Mouse (Mus musculus): Measurements from ENCODE around the gene Inpp5a. TPM values are rescaled to one million over a fixed set of nuclear protein-coding genes. Genes with fewer than 3 reads are reported as not detected.

The Inpp5a gene
- polyA plus RNA-seq, 1 experiment = 37.8 TPM

DNA sequence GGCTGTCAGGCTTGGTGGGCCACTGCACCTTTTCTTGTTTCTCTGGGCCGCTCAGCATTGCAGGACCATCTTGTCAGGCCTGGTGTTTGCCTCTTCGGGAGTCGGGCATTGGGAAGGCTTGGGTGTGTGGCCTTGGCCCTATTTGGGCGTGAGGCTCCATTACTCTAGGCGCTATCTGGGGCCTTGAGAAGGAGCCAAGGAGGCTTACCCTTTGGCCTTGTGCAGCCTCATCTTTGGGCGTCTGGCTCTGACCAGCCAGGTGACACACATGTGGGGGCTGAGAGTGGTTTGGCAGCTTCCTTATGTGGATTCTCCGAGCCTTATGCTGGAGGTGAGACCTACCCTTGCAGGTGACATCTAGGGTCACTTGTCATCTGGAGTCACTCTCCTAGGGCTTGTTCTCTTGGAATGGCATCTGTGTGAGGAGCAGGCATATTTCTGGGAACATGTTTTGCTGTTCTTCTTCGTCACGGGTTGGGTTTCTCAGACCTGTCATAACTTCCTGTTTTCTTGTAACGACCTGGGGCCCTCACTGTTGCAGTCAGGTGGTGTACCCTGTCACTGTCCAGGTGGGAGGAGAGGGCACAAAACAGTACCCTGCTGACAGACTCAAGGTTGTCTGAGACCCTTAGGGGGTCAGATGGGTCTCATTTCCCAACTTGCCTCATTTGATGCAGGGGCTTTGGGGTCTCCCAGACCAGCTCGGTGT is 11.2 kb downstream of the Inpp5a start:
- no peak for TF ChIP-seq TCF3 (IDR thresholded peaks at IDR 0.05; ENCODE audit: insufficient read length, low read depth)
- no peak for TF ChIP-seq POLR2A (IDR thresholded peaks at IDR 0.05; ENCODE audit: insufficient read length, low read depth)
- no peak for TF ChIP-seq MAX (IDR thresholded peaks at IDR 0.05; ENCODE audit: low read depth)
- no peak for TF ChIP-seq SRF (IDR thresholded peaks at IDR 0.05; ENCODE audit: control insufficient read depth, insufficient read length, low read depth)
- no peak for TF ChIP-seq TCF12 (IDR thresholded peaks at IDR 0.05; ENCODE audit: insufficient read depth, poor library complexity, severe bottlenecking)
- no peak for TF ChIP-seq REST (IDR thresholded peaks at IDR 0.05; ENCODE audit: insufficient read depth, insufficient read length)
- TF ChIP-seq MYOG (IDR thresholded peaks at IDR 0.05; ENCODE audit: control insufficient read depth in 1 of 3, insufficient read depth in 1 of 3, insufficient read length in 2 of 3, low read depth in 2 of 3) = no peak
- TF ChIP-seq CEBPB (IDR thresholded peaks at IDR 0.05; ENCODE audit: insufficient read depth, poor library complexity, severe bottlenecking) = no peak
- no peak for TF ChIP-seq POLR2AphosphoS2 (IDR thresholded peaks at IDR 0.05; ENCODE audit: insufficient read length, low read depth)
- TF ChIP-seq USF1 (IDR thresholded peaks at IDR 0.05; ENCODE audit: low read depth) = no peak
- no peak for TF ChIP-seq E2F4 (IDR thresholded peaks at IDR 0.05; ENCODE audit: insufficient read depth)
- TF ChIP-seq MYOD1 (IDR thresholded peaks at IDR 0.05; ENCODE audit: control insufficient read depth in 1 of 3, insufficient read length in 2 of 3, low read depth in 2 of 3) = no peak

DNA sequence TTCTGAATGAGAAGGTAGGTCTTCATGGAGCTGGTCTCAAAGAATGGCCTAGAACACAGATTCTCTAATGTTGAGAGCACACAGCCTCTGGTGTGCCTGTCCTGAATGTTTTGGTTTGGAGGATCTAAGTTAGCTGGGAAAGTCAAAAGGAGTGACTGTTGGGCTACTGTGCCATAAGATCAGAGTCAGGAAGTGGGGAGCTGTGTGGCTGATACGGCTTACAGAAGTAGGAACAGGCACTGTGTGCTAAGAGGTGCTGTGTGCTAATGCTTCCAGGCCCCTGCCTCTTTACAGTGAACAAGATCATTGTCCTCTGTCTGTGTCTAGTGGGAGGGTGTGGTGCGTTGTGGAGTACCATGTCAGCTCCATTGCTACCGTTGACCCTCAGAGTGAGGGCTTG is 12.0 kb downstream of the Inpp5a start:
- TF ChIP-seq MAX (IDR thresholded peaks at IDR 0.05; ENCODE audit: low read depth) (no peak), REST (IDR thresholded peaks at IDR 0.05; ENCODE audit: insufficient read depth, insufficient read length) (no peak)
- Histone ChIP-seq H3K79me2 (ENCODE audit: control insufficient read depth, insufficient read depth) (peaks cover 47% of the 10 kb centered on the region), H3K36me3 (ENCODE audit: control insufficient read depth, insufficient read depth) (no peaks in the 10 kb centered on the region), H3K4me2 (ENCODE audit: low read depth) (no peak overlapping the region), H3K4me3 (no peak overlapping the region), H3K27me3 (ENCODE audit: control insufficient read depth, insufficient read depth, insufficient read length) (no peaks in the 10 kb centered on the region), H3ac (ENCODE audit: control insufficient read depth, insufficient read length) (no peak overlapping the region)

More for the DNA sequence above, 11.2 kb downstream of the Inpp5a start:
- peaks cover 51% of the 10 kb centered on the region for H3K79me2 ChIP-seq (ENCODE audit: control insufficient read depth, insufficient read depth)
- no peak overlapping the region for H3K4me3 ChIP-seq
- no peaks in the 10 kb centered on the region for H3K36me3 ChIP-seq (ENCODE audit: control insufficient read depth, insufficient read depth)
- no peak overlapping the region for H3ac ChIP-seq (ENCODE audit: control insufficient read depth, insufficient read length)
- no peak overlapping the region for H3K4me2 ChIP-seq (ENCODE audit: low read depth)
- no peaks in the 10 kb centered on the region for H3K27me3 ChIP-seq (ENCODE audit: control insufficient read depth, insufficient read depth, insufficient read length)

DNA sequence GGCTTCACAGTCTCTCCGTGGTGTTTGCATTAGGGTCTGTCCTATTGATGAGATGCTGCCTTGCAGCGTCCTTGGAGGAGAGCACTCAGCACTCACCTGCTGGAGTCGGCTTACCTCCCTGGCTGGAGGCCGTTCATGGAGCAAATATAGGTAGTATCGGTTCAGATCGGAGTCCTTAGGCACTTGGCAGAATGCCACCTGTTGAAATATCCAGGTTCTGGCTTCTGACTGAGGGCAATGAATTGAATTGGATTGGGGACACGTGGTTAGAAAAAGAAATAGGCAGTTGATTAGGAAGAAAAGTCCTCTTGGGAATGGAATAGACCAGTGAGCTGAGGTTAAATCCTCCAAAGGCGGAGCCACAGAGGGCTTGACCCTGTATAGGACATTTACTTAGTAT is 12.9 kb downstream of the Inpp5a start:
- no peak overlapping the region for H3ac ChIP-seq (ENCODE audit: control insufficient read depth, insufficient read length)
- peaks cover 45% of the 10 kb centered on the region for H3K79me2 ChIP-seq (ENCODE audit: control insufficient read depth, insufficient read depth)
- TF ChIP-seq CEBPB (IDR thresholded peaks at IDR 0.05; ENCODE audit: insufficient read depth, poor library complexity, severe bottlenecking) (no peak), MAX (IDR thresholded peaks at IDR 0.05; ENCODE audit: low read depth) (no peak), POLR2AphosphoS2 (IDR thresholded peaks at IDR 0.05; ENCODE audit: insufficient read length, low read depth) (no peak), POLR2A (IDR thresholded peaks at IDR 0.05; ENCODE audit: insufficient read length, low read depth) (no peak), SRF (IDR thresholded peaks at IDR 0.05; ENCODE audit: control insufficient read depth, insufficient read length, low read depth) (no peak), TCF12 (IDR thresholded peaks at IDR 0.05; ENCODE audit: insufficient read depth, poor library complexity, severe bottlenecking) (no peak), TCF3 (IDR thresholded peaks at IDR 0.05; ENCODE audit: insufficient read length, low read depth) (no peak), REST (IDR thresholded peaks at IDR 0.05; ENCODE audit: insufficient read depth, insufficient read length) (no peak), USF1 (IDR thresholded peaks at IDR 0.05; ENCODE audit: low read depth) (no peak), E2F4 (IDR thresholded peaks at IDR 0.05; ENCODE audit: insufficient read depth) (no peak), MYOG (IDR thresholded peaks at IDR 0.05; ENCODE audit: control insufficient read depth in 1 of 3, insufficient read depth in 1 of 3, insufficient read length in 2 of 3, low read depth in 2 of 3) (no peak), MYOD1 (IDR thresholded peaks at IDR 0.05; ENCODE audit: control insufficient read depth in 1 of 3, insufficient read length in 2 of 3, low read depth in 2 of 3) (no peak)
- no peaks in the 10 kb centered on the region for H3K36me3 ChIP-seq (ENCODE audit: control insufficient read depth, insufficient read depth)
- H3K4me2 ChIP-seq (ENCODE audit: low read depth) = no peak overlapping the region
- no peak overlapping the region for H3K4me3 ChIP-seq
- no peaks in the 10 kb centered on the region for H3K27me3 ChIP-seq (ENCODE audit: control insufficient read depth, insufficient read depth, insufficient read length)

DNA sequence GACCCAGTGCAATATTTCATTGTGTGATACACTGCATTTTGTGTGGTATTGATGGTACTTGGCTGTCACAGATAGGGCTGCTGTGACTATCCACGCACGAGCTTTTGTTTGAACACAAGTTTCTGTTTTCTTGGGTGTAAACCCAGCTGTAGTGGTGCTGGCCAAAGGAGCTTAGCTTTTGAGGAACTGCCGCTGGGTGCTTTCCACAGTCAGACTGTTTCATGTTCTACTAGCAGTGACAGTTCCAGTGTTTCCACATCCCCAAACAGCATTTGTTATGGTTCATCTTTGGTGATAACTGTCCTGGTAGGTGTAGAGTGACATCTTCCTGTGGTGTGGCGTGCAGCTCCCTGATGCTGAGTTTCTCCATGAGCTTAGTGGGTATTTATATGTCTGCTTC is 13.8 kb downstream of the Inpp5a start:
- H3K79me2 ChIP-seq (ENCODE audit: control insufficient read depth, insufficient read depth) = peaks cover 45% of the 10 kb centered on the region
- no peaks in the 10 kb centered on the region for H3K27me3 ChIP-seq (ENCODE audit: control insufficient read depth, insufficient read depth, insufficient read length)
- no peak overlapping the region for H3K4me2 ChIP-seq (ENCODE audit: low read depth)
- H3K36me3 ChIP-seq (ENCODE audit: control insufficient read depth, insufficient read depth) = no peaks in the 10 kb centered on the region
- TF ChIP-seq MAX (IDR thresholded peaks at IDR 0.05; ENCODE audit: low read depth) (no peak), MYOG (IDR thresholded peaks at IDR 0.05; ENCODE audit: control insufficient read depth in 1 of 3, insufficient read depth in 1 of 3, insufficient read length in 2 of 3, low read depth in 2 of 3) (no peak), CEBPB (IDR thresholded peaks at IDR 0.05; ENCODE audit: insufficient read depth, poor library complexity, severe bottlenecking) (no peak), E2F4 (IDR thresholded peaks at IDR 0.05; ENCODE audit: insufficient read depth) (no peak), TCF3 (IDR thresholded peaks at IDR 0.05; ENCODE audit: insufficient read length, low read depth) (no peak), REST (IDR thresholded peaks at IDR 0.05; ENCODE audit: insufficient read depth, insufficient read length) (no peak), POLR2A (IDR thresholded peaks at IDR 0.05; ENCODE audit: insufficient read length, low read depth) (no peak), SRF (IDR thresholded peaks at IDR 0.05; ENCODE audit: control insufficient read depth, insufficient read length, low read depth) (no peak), USF1 (IDR thresholded peaks at IDR 0.05; ENCODE audit: low read depth) (no peak), MYOD1 (IDR thresholded peaks at IDR 0.05; ENCODE audit: control insufficient read depth in 1 of 3, insufficient read length in 2 of 3, low read depth in 2 of 3) (no peak), TCF12 (IDR thresholded peaks at IDR 0.05; ENCODE audit: insufficient read depth, poor library complexity, severe bottlenecking) (no peak), POLR2AphosphoS2 (IDR thresholded peaks at IDR 0.05; ENCODE audit: insufficient read length, low read depth) (no peak)
- H3K4me3 ChIP-seq = no peak overlapping the region
- no peak overlapping the region for H3ac ChIP-seq (ENCODE audit: control insufficient read depth, insufficient read length)

Data from myocyte (in vitro differentiated cells).